Mouse (Mus musculus) natural killer cell, adult 2 months (primary cell): ENCODE data around the gene Gse1.

Experiments used
- DNase-seq, 2 experiments: peaks; one replicate each; pipeline ENCODE4 v3.0.0; 2022; ENCODE audit warnings: low spot score in 2 of 2

Gse1 gene

DNA sequence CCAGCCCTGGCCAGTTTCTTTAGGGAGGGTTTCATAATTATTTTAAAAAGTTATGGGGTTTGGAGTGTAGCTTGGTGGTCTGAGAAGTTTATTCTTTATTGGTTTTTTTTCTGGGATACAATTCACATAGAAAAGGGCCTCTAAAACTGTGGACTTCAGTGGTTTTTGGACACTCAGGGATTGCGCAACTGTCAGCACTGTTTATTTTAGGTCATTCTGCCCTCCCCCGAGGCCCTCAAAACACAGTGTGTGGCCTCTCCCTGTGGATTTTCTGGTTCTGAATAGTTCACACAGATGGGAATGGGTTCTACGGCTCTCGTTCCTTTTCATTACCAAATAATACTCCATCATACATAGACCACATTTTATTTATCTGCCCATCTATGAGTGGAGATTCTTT is 15.0 kb downstream of the Gse1 start:
- no peak for DNase-seq

DNA sequence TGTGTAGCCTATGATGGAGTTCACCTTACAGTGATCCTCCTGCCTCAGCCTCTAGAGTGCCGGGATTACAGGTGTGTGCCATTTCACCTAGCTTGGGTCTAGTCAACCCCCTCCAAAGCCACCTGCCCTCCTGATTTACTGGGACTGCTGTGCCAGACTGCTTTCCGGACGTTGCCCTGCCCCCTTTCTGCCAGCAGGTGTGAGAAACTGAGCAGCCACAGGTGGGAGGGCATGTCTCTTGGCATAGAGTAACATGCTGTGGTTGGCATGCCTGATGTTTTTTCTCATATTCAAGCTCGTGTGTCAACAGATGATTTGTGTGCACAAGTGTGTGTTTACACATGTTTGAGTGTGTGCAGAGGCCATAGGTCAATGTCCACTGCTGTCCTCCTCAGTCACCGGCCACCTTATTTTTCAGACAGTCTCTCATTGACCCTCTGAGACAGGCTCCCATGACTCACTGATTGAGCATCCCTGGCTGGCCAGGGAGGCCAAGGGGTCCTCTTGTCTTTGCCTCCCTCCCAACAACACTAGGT is 15.7 kb downstream of the Gse1 start:
- no peak for DNase-seq

GRCm38 (mm10) chr8:120244553-120244952 is 16.3 kb downstream of the Gse1 start:
- DNase-seq: no peak

- DNase-seq: no peak
Measured at GRCm38 (mm10) chr8:120247618-120248017, 19.4 kb downstream of the Gse1 start.

DNA sequence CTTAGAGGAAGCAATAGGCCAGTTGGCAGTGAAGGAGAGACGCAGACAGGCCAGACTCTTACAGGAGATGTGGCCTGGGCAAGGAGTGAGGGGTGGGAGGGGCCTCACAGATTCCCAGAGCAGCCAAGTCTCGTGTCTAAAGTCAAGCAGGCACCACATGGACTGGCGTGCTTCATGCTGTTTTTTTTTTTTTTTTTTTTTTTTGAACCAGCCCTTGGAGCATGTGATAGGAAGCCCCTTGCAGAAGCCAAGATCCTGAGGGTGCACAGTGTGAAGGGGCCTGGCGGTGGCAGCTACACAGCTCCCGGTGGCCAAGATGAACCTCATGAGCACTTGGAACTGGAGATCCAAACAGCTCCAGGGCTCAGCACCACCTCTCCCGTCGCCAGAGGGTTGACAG is 19.8 kb downstream of the Gse1 start:
- DNase-seq: no peak

- DNase-seq: no peak
Measured at GRCm38 (mm10) chr8:120248451-120248850, 20.2 kb downstream of the Gse1 start.

DNA sequence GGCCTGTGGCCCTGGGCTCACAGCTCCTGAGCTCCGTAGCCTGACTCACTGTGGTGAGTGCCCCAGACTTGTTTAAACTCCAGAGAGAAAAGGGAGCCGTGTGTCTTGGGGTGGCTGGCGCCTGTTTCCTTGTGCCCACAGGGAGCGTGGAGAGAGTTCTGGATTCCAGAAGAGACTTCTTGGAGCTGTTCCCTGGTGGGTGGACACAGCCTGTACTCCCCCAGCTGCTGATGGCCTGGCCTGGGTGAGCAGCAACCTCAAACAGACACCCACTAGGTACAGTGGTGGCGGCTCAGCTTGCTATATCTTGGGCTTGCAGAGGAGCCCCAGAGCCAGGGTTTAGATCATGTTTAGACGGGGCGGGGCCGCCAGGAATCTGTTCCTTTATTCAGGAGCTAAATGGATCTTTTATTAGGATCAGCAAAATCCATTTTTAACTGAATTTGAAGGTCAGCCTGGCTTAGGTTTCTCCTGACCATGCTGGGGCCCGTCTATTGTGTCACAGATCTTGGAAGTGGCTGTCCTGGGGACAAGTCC is 21.6 kb downstream of the Gse1 start:
- no peak for DNase-seq

DNA sequence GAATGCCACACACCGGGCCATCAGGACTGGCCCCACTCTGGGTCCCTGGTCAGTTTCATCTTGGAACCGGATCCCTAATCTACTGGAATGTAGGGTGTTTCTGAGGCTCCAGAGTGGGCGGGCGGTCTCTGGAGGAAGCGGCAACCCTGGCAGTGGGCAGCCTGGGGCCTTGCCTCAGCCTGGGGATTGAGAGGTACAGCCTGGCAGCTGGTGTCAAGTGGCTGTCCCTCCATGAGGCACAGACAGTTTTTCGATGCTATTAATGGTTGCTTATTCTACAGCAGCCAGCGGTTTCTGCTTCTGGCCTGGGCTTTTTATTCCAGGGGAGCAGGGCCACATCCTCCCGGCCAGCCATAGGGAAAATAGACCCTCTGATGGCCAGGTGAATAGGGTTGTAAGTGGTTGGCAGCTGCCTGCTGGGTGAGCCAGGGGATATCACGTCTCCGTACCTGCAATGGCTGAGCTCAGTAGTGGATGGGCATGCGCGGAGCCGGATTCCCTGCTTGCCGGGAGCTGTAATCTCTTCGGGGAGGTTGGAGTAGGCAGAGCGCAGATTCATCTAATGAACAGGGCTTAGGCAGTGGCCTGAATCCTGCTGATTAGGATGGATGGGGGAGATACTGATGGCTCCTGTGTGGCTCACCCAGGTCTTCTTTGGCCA is 22.6 kb downstream of the Gse1 start:
- DNase-seq: no peak

GRCm38 (mm10) chr8:120251411-120252035 is 23.3 kb downstream of the Gse1 start:
- no peak for DNase-seq

- DNase-seq: no peak
Measured at GRCm38 (mm10) chr8:120253626-120254025, 25.4 kb downstream of the Gse1 start.

DNA sequence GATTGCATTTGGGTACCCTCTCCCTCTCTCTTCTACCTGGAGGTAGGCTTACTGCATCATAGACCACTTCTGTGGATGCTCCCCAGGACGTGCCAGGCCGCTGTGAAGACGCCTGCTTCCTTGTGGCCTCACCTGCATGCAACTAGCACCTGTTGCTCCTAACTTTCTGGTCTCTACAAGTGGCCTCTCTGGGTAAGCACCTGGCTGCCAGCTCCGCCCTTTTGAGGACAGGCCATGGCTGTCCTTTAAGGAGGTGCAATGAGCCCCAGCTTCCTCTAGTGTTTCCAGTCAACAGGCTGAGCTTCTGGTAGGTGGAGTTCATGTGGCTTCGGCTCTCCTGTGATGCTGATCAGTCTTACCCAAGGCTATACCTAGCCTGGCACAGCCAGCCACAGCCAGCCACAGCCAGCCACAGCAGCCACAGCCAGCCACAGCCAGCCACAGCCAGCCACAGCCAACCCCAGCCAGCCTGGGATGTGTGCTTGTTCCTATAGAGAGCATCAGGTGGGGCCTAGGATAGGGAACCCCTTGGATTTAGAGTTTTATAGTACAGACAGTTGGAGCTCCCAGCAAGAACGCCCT is 27.2 kb downstream of the Gse1 start:
- DNase-seq: no peak

GRCm38 (mm10) chr8:120256958-120257357 is 28.7 kb downstream of the Gse1 start:
- DNase-seq: no peak

GRCm38 (mm10) chr8:120259206-120259605 is 30.9 kb downstream of the Gse1 start:
- no peak for DNase-seq

GRCm38 (mm10) chr8:120260677-120261076 is 32.4 kb downstream of the Gse1 start:
- DNase-seq: no peak

DNA sequence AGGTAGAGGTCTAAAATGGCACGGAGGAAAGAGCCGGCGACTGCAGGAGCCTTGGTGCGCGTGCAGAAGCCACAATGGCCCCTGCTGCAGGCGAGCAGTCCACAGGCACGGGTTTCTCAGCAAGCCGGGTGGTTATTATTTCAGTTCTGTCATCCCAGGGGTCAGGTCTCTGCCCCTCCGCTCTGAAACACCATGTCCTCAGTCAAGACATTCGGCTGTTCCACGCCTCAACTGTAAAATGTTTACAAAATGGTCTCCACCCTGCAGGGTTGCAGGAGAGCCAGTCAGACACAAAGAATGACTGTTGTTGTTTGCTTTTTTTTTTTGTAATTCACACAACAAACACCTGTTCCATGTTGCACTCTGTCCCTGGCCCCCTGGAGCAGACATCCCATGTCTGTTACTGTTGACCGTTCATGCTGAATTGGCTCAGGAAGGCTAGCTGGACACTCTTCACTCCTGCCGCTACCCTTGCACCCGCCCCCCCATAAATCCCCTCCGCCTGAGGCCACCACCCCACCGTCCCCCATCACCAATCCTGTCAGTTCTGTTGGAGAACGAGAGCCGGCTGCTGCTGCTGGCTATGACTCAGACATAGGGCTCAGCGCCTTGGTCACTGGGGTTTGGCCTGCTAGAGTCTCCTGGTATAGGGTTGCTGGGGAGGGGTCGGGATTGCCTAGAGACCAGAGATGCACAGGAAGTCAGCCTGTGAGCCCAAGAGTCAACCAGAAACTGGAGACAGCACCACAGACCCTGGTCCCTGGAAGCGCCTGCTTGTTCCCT is 33.3 kb downstream of the Gse1 start:
- no peak for DNase-seq

GRCm38 (mm10) chr8:120263879-120264278 is 35.6 kb downstream of the Gse1 start:
- DNase-seq: no peak

DNA sequence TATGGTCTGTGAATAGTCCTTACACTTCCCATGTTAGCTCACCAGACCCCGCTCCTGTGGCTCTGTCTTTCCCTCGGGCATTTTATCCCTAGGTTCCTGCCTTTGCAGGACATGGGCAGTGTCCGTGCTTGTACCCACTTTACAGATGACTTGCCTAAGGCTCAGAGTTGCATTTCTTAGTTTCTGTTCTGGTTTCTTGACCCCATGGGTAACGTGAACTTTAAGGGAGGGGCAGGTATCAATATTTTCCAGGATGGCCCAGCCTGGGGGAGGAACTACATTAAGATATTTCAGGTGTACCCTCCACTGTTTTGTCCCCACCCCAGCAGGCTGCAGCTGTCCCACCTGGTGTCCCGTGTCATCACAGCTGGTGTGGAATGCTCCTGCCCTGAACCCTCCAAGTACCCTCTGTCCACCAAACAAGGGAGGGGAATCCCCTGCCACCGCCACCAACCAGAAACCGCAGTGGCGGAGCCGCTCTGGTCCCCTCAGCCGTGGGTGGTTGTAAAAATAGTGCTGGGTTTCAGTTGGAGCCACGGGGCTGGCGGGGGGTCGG is 36.2 kb downstream of the Gse1 start:
- DNase-seq: peak; percentile 24 to 33

DNA sequence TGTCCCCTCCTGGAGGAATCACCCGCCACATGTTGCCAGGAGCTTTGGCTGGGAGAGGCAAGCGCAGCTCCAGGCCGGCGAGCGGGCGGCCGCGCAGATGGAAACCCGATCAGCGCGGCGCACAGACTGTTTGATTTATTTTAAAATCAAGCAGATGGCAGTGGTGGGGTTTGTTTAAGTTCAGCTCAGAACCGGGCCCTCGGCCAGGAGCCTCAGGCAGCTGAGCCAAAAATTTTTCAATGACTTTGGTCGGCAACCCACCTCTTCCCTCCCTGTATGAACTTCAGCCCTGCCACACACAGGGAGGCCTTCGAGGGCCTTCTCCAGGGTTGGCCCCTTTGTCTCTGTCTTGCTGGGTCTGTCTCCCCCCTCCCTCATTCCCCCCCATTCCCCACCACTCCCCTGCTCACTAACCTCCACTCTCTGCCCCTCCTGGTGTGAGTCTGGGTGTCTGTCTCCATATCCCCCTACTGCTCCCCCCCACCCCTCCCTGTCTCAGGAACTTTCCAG is 36.7 kb downstream of the Gse1 start:
- DNase-seq: no peak

DNA sequence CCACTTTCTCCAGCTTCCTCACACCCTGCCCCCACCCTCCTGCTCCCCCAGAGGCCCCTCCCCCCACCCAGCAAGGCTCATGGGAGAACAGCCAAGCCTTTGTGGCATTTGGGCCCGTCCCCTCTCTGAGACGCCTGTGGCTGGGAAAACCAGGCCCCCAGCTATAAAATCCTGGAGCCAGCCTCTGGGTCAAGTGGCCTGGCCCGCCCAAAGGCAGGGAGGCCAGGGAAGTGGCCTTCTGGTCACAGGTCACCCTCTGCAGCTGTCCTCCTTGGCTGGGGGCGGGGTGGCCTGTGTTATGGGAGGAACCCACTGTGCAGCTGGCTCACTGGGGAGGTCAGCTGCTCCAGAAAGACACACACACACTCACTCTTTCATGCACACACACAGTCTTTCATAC is 37.2 kb downstream of the Gse1 start:
- DNase-seq: no peak

- no peak for DNase-seq
Measured at GRCm38 (mm10) chr8:120268541-120268980, 40.3 kb downstream of the Gse1 start.

DNA sequence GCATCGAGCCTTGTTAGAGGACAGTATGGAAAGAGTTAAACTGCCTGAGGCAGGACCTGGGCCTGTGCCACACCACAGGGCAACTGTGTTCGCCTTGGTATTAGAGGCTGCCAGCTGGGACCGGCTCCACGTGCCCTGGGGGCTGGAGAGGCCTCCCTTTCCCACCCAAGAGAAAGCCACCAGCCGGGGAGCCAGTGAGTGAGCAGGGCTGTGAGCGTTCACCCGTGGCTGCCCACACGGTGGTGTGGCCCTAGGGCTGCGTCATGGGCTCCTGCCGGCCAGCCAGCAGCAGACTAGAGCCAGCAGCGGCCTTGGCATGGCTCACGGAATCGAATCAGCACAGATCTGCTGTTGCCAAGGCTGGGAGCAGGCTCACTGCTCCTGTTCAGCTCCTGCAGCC is 42.2 kb downstream of the Gse1 start:
- no peak for DNase-seq
